Mouse (Mus musculus): ENCODE data around the gene Cdk5. TPM values are rescaled to one million over a fixed set of nuclear protein-coding genes. Genes with fewer than 3 reads are reported as not detected.
"Not testable (repeated sequence)": the region's sequence is repeated elsewhere in the genome, so short reads cannot be mapped to it uniquely, and the experiment has no call there.

The Cdk5 gene
- total RNA-seq, 1 experiment from 2014 or later, result 46.4 TPM

- not testable (repeated sequence) for DNase-seq
Measured at GRCm38 (mm10) chr5:24396254-24396653, 27.1 kb downstream of the Cdk5 start.

GRCm38 (mm10) chr5:24394165-24394894 lies 29.0 kb downstream of the Cdk5 start:
- peak; percentile 91 for DNase-seq

- DNase-seq, result peak; percentile 81
Measured at GRCm38 (mm10) chr5:24393392-24393997, 29.8 kb downstream of the Cdk5 start, which contains the start of gene Abcb8. Abcb8 (plus strand) TSS chr5:24393663.

- DNase-seq, result no peak
Measured at GRCm38 (mm10) chr5:24392724-24393123, 30.6 kb downstream of the Cdk5 start.

- DNase-seq, result no peak
Measured at GRCm38 (mm10) chr5:24391864-24392263, 31.5 kb downstream of the Cdk5 start, which contains the start of gene Atg9b. Atg9b (minus strand) TSS chr5:24392143.

- no peak for DNase-seq
Measured at GRCm38 (mm10) chr5:24389658-24390020, 33.7 kb downstream of the Cdk5 start.

GRCm38 (mm10) chr5:24389011-24389657 lies 34.2 kb downstream of the Cdk5 start:
- no peak for DNase-seq

- no peak for DNase-seq
Measured at GRCm38 (mm10) chr5:24388246-24388915, 34.9 kb downstream of the Cdk5 start.

GRCm38 (mm10) chr5:24387264-24388241 lies 35.8 kb downstream of the Cdk5 start:
- peak; percentile 77 for DNase-seq

GRCm38 (mm10) chr5:24385887-24386550 lies 37.3 kb downstream of the Cdk5 start:
- no peak for DNase-seq

- DNase-seq, result no peak
Measured at GRCm38 (mm10) chr5:24385374-24385773, 38.0 kb downstream of the Cdk5 start.

- DNase-seq, result no peak
Measured at GRCm38 (mm10) chr5:24384407-24384806, 38.9 kb downstream of the Cdk5 start.

- peak; percentile 92 for DNase-seq
Measured at GRCm38 (mm10) chr5:24383026-24383859, 40.1 kb downstream of the Cdk5 start.

GRCm38 (mm10) chr5:24381988-24382387 lies 41.3 kb downstream of the Cdk5 start:
- DNase-seq, result no peak

- DNase-seq, result no peak
Measured at GRCm38 (mm10) chr5:24381486-24381885, 41.8 kb downstream of the Cdk5 start.

- no peak for DNase-seq
Measured at GRCm38 (mm10) chr5:24380499-24380898, 42.8 kb downstream of the Cdk5 start.

- DNase-seq, result no peak
Measured at GRCm38 (mm10) chr5:24379501-24379900, 43.8 kb downstream of the Cdk5 start.

GRCm38 (mm10) chr5:24378700-24379099 lies 44.6 kb downstream of the Cdk5 start:
- DNase-seq, result no peak

- DNase-seq, result no peak
Measured at GRCm38 (mm10) chr5:24374666-24375328, 48.5 kb downstream of the Cdk5 start.

All from adrenal gland, postnatal 25 days (tissue).